Mouse (Mus musculus) mature B cell (primary cell): ENCODE measurements at regions not wholly inside any gene's neighbourhood (a gene's known extent, or its start where the extent isn't known, plus 50 kb on each side); places are given as distances from the start of the nearest gene placed in this dataset.

Source experiments
- in situ Hi-C: fragments of 300-500 bp; cut with MboI; formaldehyde crosslinking; loops from 2 replicates; pipeline ENCODE4 v1.14.3; 2019

GRCm38 (mm10) chr13:51016956-51017703, 83.5 kb upstream of the Spin1 start:
- in situ Hi-C loops, result no loop called here

GRCm38 (mm10) chr13:51017727-51018321, 82.9 kb upstream of the Spin1 start:
- in situ Hi-C loops, result no loop called here

- in situ Hi-C loops, result no loop called here
Measured at GRCm38 (mm10) chr13:51018366-51018765, 82.3 kb upstream of the Spin1 start.

- in situ Hi-C loops, result no loop called here
Measured at GRCm38 (mm10) chr13:51022401-51023250, 78.1 kb upstream of the Spin1 start.

GRCm38 (mm10) chr13:51023271-51023670, 77.4 kb upstream of the Spin1 start:
- in situ Hi-C loops, result no loop called here

- in situ Hi-C loops, result no loop called here
Measured at GRCm38 (mm10) chr13:51026311-51026918, 74.3 kb upstream of the Spin1 start.

GRCm38 (mm10) chr13:51037850-51038450, 62.7 kb upstream of the Spin1 start:
- in situ Hi-C loops, result no loop called here

- in situ Hi-C loops, result no loop called here
Measured at GRCm38 (mm10) chr13:51038955-51039354, 61.7 kb upstream of the Spin1 start.

GRCm38 (mm10) chr13:51041121-51041520, 59.6 kb upstream of the Spin1 start:
- in situ Hi-C loops, result no loop called here

- in situ Hi-C loops, result no loop called here
Measured at GRCm38 (mm10) chr13:51042881-51043402, 57.7 kb upstream of the Spin1 start.
